Mouse (Mus musculus): Measurements from ENCODE around the gene Cdkal1.

GRCm38 (mm10) chr13:29800078-29800477 is 55.4 kb downstream of the Cdkal1 start:
- no peak for TF ChIP-seq CTCF (IDR thresholded peaks at IDR 0.05; ENCODE audit: borderline replicate concordance, control insufficient read depth, extremely low read depth, insufficient read depth, low read length, poor library complexity)
- TF ChIP-seq POLR2A (IDR thresholded peaks at IDR 0.05; ENCODE audit: control insufficient read depth, extremely low read depth, insufficient read depth, low read length, poor library complexity): no peak

All from thymus, adult 2 months (tissue).